Mouse (Mus musculus): ENCODE results near the gene Zfyve19. TPM values are rescaled to one million over a fixed set of nuclear protein-coding genes. Genes with fewer than 3 reads are reported as not detected.

The Zfyve19 gene
- total RNA-seq, 1 experiment = 19.8 TPM

DNA sequence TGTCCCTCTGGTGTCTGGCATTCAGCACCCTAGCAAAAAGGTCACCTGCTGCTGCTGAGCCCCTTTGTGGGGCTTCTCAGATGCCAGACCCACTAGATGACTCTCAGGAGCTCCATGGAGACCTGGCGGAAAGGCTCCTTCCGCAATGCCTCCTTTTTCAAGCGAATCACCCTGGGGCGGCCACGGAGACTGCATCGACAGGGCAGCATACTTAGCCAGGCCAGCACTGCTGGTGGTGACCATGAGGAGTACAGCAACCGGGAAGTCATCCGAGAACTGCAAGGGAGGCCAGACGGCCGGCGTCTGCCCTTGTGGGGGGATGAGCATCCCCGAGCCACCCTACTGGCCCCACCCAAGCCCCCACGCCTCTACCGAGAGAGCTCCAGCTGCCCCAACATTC is 33.6 kb upstream of the Zfyve19 start:
- in situ Hi-C loops (cut with MboI; ENCODE audit: low sequenced_read_pairs in 2 of 2, unreplicated experiment in 2 of 2) = no loop called here
- Histone ChIP-seq H3K9me3 (ENCODE audit: control insufficient read depth, insufficient read depth, low read depth, low read length) (no peaks in the 10 kb centered on the region), H3K27ac (ENCODE audit: insufficient read depth, low read depth, low read length, poor library complexity, severe bottlenecking) (no peak overlapping the region), H3K9ac (ENCODE audit: insufficient read depth, low read depth, low read length, poor library complexity, severe bottlenecking) (no peak overlapping the region), H3K36me3 (ENCODE audit: control insufficient read depth, insufficient read depth, low read length, poor library complexity, severe bottlenecking) (no peaks in the 10 kb centered on the region), H3K4me3 (ENCODE audit: insufficient read depth in 1 of 2, low read depth in 1 of 2, low read length in 2 of 2, poor library complexity in 1 of 2, severe bottlenecking in 1 of 2) (no peak overlapping the region), H3K4me1 (ENCODE audit: control insufficient read depth in 2 of 2, insufficient read depth in 2 of 2, low read length in 2 of 2, poor library complexity in 1 of 2) (peaks cover 0 to 2% of the 10 kb centered on the region in 2 experiments; a peak in 1 of 4 replicates)
- TF ChIP-seq CHD2 (IDR thresholded peaks at IDR 0.05; ENCODE audit: low read depth, low read length) (no peak), ZNF384 (IDR thresholded peaks at IDR 0.05; ENCODE audit: low read depth, low read length) (no peak), HCFC1 (IDR thresholded peaks at IDR 0.05; ENCODE audit: borderline replicate concordance, insufficient read depth, low read length) (no peak), ZC3H11A (IDR thresholded peaks at IDR 0.05; ENCODE audit: borderline replicate concordance, low read depth, low read length) (no peak), MAFK (IDR thresholded peaks at IDR 0.05; ENCODE audit: insufficient read depth, low read depth, low read length) (no peak)
- DNase-seq (ENCODE audit: low read depth, low spot score) = no peak

DNA sequence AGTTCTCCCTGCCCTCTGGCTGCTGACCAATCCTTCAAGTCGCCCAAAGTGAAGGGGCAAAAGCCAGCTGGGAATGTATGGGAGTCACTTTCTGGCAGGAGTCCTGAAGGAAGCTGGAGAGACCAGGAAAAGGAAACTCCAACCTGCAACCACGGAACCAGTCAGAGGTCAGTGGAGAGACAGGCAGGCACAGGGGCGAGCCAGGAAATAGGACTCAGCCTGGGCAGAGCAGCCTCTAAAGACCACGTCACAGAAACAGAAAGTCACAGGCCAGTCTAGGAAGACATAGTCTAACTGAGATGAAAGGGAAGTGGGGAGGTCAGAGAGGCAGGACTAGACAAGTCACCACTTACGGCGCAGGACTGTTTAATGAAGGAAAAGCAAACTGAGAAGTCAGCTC is 32.8 kb upstream of the Zfyve19 start:
- in situ Hi-C loops (cut with MboI; ENCODE audit: low sequenced_read_pairs in 2 of 2, unreplicated experiment in 2 of 2) = no loop called here

DNA sequence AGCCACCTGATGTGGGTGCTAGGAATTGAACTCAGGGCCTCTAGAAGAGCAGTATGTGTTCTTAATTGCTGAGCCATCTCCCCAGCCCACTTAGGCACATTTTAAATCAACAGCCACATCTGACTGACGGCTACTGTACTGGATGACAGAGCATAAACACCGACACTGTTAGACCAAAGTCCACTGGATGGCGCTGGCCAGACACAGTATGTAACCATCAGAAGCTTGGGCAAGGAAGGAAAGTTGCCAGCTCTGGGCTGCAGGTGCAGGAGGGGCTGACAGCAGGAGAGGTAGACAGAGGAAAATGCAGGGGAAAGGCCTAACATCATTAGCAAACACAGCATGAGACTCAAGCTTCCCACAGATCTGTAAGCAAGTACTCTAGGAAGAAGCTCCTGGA is 31.7 kb upstream of the Zfyve19 start:
- in situ Hi-C loops (cut with MboI; ENCODE audit: low sequenced_read_pairs in 2 of 2, unreplicated experiment in 2 of 2) = no loop called here
- Histone ChIP-seq H3K36me3 (ENCODE audit: control insufficient read depth, insufficient read depth, low read length, poor library complexity, severe bottlenecking) (no peaks in the 10 kb centered on the region), H3K4me1 (ENCODE audit: control insufficient read depth in 2 of 2, insufficient read depth in 2 of 2, low read length in 2 of 2, poor library complexity in 1 of 2) (peaks cover 0 to 2% of the 10 kb centered on the region in 2 experiments; a peak in 1 of 4 replicates), H3K4me3 (ENCODE audit: insufficient read depth in 1 of 2, low read depth in 1 of 2, low read length in 2 of 2, poor library complexity in 1 of 2, severe bottlenecking in 1 of 2) (no peak overlapping the region), H3K9me3 (ENCODE audit: control insufficient read depth, insufficient read depth, low read depth, low read length) (no peaks in the 10 kb centered on the region), H3K9ac (ENCODE audit: insufficient read depth, low read depth, low read length, poor library complexity, severe bottlenecking) (no peak overlapping the region), H3K27ac (ENCODE audit: insufficient read depth, low read depth, low read length, poor library complexity, severe bottlenecking) (no peak overlapping the region)
- no peak for DNase-seq (ENCODE audit: low read depth, low spot score)
- TF ChIP-seq ZC3H11A (IDR thresholded peaks at IDR 0.05; ENCODE audit: borderline replicate concordance, low read depth, low read length) = no peak
- TF ChIP-seq HCFC1 (IDR thresholded peaks at IDR 0.05; ENCODE audit: borderline replicate concordance, insufficient read depth, low read length) = no peak
- no peak for TF ChIP-seq CHD2 (IDR thresholded peaks at IDR 0.05; ENCODE audit: low read depth, low read length)
- TF ChIP-seq MAFK (IDR thresholded peaks at IDR 0.05; ENCODE audit: insufficient read depth, low read depth, low read length) = no peak
- no peak for TF ChIP-seq ZNF384 (IDR thresholded peaks at IDR 0.05; ENCODE audit: low read depth, low read length)

More for the DNA sequence above, 32.8 kb upstream of the Zfyve19 start:
- H3K27ac ChIP-seq (ENCODE audit: insufficient read depth, low read depth, low read length, poor library complexity, severe bottlenecking) = no peak overlapping the region
- no peak for TF ChIP-seq ZNF384 (IDR thresholded peaks at IDR 0.05; ENCODE audit: low read depth, low read length)
- no peak for TF ChIP-seq ZC3H11A (IDR thresholded peaks at IDR 0.05; ENCODE audit: borderline replicate concordance, low read depth, low read length)
- TF ChIP-seq HCFC1 (IDR thresholded peaks at IDR 0.05; ENCODE audit: borderline replicate concordance, insufficient read depth, low read length) = no peak
- no peak for TF ChIP-seq MAFK (IDR thresholded peaks at IDR 0.05; ENCODE audit: insufficient read depth, low read depth, low read length)
- TF ChIP-seq CHD2 (IDR thresholded peaks at IDR 0.05; ENCODE audit: low read depth, low read length) = no peak
- no peak overlapping the region for H3K4me3 ChIP-seq (ENCODE audit: insufficient read depth in 1 of 2, low read depth in 1 of 2, low read length in 2 of 2, poor library complexity in 1 of 2, severe bottlenecking in 1 of 2)
- no peaks in the 10 kb centered on the region for H3K36me3 ChIP-seq (ENCODE audit: control insufficient read depth, insufficient read depth, low read length, poor library complexity, severe bottlenecking)
- peaks cover 0 to 2% of the 10 kb centered on the region in 2 experiments; a peak in 1 of 4 replicates for H3K4me1 ChIP-seq (ENCODE audit: control insufficient read depth in 2 of 2, insufficient read depth in 2 of 2, low read length in 2 of 2, poor library complexity in 1 of 2)
- no peak overlapping the region for H3K9ac ChIP-seq (ENCODE audit: insufficient read depth, low read depth, low read length, poor library complexity, severe bottlenecking)
- no peaks in the 10 kb centered on the region for H3K9me3 ChIP-seq (ENCODE audit: control insufficient read depth, insufficient read depth, low read depth, low read length)
- DNase-seq (ENCODE audit: low read depth, low spot score) = no peak

DNA sequence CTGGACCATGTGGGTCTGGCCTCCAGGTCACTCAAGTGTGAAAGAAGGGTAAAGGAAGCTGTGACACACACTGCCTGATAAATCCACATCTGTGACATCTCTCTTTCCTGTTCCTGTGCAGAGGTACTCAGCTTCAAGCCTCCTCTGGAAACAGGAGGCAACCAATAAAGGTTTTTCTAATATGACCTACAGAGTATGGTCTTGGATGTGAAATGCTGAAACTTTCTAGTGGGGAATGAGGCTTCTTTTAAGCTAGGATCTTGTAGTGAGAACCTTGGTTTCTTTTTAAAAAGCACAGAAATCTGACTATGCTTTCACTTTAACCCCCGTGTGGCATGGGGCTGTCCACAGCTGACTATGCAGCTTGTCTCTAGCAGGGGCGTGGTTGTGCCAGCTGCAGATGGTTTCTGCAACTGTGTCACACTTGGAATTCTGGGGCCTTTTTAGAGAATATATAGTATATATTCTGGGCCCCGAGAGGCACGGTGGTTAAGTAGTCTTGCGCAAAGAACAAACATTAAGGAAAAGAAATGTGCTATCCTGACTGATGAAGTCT is 31.0 kb upstream of the Zfyve19 start:
- Histone ChIP-seq H3K9me3 (ENCODE audit: control insufficient read depth, insufficient read depth, low read depth, low read length) (no peaks in the 10 kb centered on the region), H3K36me3 (ENCODE audit: control insufficient read depth, insufficient read depth, low read length, poor library complexity, severe bottlenecking) (no peaks in the 10 kb centered on the region), H3K9ac (ENCODE audit: insufficient read depth, low read depth, low read length, poor library complexity, severe bottlenecking) (no peak overlapping the region), H3K27ac (ENCODE audit: insufficient read depth, low read depth, low read length, poor library complexity, severe bottlenecking) (no peak overlapping the region), H3K4me1 (ENCODE audit: control insufficient read depth in 2 of 2, insufficient read depth in 2 of 2, low read length in 2 of 2, poor library complexity in 1 of 2) (peaks cover 0 to 2% of the 10 kb centered on the region in 2 experiments; a peak in 1 of 4 replicates), H3K4me3 (ENCODE audit: insufficient read depth in 1 of 2, low read depth in 1 of 2, low read length in 2 of 2, poor library complexity in 1 of 2, severe bottlenecking in 1 of 2) (no peak overlapping the region)
- TF ChIP-seq MAFK (IDR thresholded peaks at IDR 0.05; ENCODE audit: insufficient read depth, low read depth, low read length) (no peak), ZNF384 (IDR thresholded peaks at IDR 0.05; ENCODE audit: low read depth, low read length) (no peak), HCFC1 (IDR thresholded peaks at IDR 0.05; ENCODE audit: borderline replicate concordance, insufficient read depth, low read length) (no peak), ZC3H11A (IDR thresholded peaks at IDR 0.05; ENCODE audit: borderline replicate concordance, low read depth, low read length) (no peak), CHD2 (IDR thresholded peaks at IDR 0.05; ENCODE audit: low read depth, low read length) (no peak)
- DNase-seq (ENCODE audit: low read depth, low spot score) = no peak
- in situ Hi-C loops (cut with MboI; ENCODE audit: low sequenced_read_pairs in 2 of 2, unreplicated experiment in 2 of 2) = no loop called here
